Mouse (Mus musculus) right cerebral cortex, postnatal 14 days (tissue): ENCODE results near the gene Usp3.
A peak's percentile ranks its signal among the peaks of the same experiment; 100 is the strongest.

Source experiments
- DNase-seq: peaks from one replicate; pipeline ENCODE4 v3.0.0; 2022

Usp3 gene

DNA sequence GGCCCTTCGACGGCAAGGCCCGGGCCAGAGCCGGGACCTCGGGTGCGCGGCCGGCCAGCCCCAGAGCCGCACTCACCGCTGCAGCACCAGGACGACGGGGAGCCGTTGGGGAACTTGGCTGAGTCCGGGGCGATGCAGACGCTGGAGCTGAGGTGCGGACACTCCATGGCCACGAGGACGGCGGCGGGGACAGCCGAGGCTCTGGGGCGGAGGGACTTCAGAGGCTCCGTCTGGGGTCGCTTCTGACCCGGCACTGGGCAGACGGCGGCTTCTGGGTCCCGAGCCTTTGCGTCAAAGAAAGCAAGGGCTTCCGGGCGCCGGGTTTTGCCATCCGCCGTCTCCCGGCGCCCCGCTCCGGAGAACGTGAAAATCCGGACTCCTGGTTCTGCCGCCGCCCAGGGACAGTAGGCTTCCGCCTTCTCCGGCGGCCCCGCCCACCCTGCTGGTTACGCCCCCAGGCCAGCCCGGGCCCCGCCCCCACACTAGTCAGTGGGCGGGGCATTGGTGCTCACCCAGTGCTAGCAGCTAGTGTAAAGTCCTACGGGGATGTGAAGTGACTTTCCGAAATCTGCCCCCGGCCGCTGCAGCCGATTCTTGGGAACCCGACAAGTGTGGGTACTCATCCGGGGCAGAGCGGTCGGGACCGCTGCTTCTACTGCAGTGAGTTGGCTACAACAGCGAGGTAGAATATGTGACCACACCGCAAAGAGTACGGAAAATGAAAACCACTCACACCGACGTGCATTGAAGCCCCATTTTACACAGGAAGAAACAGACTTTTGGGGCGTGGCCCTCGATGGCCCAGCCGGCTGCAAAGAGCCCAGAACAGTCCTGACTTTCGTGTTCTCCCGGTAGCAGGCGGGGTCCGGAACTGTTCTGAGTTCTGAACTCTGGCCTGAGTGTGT lies at the start of gene Usp3:
Usp3 (minus strand) TSS at position 435 of the 905 bp plus-strand sequence.
- peak; percentile 94 for DNase-seq

DNA sequence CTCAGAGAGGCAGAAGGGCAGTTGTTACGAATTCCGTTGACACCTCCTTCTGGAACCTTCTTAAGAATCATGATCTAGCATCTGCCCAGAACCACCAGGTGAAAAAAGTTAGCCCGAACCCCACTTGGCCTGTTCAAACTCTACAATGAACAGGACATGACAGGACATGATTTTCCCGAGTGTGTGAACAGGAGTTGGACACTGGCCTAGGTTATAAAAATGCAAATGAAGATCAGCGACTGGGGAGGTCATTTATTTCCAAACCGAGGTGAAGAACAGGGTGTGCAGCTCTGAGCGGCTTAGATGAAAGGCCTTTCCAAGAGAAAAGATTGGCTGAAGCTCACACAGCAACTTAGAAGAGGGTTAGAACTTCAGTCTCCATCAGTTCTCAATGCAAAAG lies 47.5 kb upstream of the Usp3 start:
- DNase-seq = no peak

GRCm38 (mm10) chr9:66639626-66640025 lies 46.7 kb upstream of the Usp3 start:
- DNase-seq = no peak

DNA sequence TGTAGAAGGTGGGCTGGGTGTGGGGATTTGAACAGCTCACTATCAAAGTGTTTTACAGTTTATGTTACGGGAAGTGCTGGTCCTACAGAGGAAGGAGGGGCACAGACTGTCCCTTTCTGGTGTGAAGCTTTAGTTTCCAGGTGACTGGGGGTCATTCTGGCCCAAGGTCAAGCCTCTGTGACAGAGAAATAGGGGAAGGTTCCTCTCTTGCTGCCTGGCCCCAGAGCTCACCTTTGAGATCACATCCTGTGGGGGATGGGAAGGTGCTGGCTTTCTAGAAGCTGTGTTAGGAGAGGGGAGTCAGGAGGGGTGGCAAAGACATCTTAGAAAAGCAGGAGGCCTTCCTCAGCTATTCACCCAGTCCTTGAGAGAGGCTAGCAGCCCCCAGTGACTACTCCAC lies 39.5 kb upstream of the Usp3 start:
- no peak for DNase-seq

DNA sequence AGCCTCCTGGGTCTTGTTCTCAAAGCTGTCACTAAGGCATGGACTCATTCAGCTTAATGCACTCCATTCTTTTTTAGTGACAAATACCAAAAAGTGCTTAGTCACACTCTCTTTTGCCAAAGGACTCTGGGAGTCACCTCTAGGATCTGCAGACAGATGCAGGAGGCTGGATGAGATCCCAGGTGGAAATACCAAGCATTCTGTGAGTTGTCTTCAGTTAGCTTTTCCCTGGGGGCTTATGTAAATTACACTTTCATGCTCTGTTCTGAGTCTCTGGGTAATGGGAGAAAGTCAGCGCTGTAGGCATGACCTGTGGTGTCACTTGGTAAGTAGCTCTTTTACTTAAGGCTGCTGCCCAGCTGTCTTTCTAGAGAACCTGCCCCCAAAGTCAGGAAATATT lies 38.0 kb upstream of the Usp3 start:
- DNase-seq = no peak

DNA sequence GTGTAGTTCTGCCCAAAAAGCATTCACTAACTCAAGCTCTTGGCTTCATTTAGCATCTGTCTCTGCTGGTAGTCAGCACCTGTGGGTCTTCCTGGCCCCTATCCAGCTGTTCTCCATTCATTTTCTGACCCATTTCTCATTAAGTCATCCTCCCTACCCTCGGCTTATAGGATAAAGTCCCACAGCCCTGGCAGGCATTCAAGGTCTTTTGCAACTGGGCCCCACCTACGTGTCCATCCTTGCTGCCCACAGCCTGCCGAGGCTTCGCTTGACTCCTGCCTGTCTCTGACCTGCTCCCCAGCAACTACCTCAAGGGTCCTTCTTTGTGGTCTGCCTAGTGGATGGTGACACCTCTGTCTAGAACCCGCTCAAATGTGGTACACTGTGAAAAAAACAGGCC lies 33.7 kb upstream of the Usp3 start:
- DNase-seq = no peak

GRCm38 (mm10) chr9:66625974-66626530 lies 33.1 kb upstream of the Usp3 start:
- no peak for DNase-seq

DNA sequence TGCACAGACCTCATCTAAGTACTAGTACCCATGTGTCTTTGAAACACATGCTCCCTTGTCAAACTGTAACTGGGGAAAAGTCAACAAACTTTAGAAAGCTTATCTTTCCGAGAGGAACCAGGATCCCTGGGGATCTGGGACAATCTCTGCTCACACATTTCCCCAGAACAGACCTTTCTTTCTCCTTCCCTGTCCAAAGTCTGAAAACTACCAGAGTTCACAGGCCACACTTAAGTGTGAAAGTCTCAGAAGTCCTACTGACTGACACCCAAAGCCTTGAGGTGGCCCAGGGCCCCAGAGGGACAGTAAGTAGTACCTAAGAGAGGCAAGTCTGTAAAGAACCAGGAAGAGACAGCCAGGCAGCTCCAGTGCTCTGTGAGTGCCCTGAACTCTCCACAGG lies 31.9 kb upstream of the Usp3 start:
- DNase-seq = no peak

- DNase-seq = no peak
These were observed 30.7 kb upstream of the Usp3 start for GRCm38 (mm10) chr9:66623627-66624026.

DNA sequence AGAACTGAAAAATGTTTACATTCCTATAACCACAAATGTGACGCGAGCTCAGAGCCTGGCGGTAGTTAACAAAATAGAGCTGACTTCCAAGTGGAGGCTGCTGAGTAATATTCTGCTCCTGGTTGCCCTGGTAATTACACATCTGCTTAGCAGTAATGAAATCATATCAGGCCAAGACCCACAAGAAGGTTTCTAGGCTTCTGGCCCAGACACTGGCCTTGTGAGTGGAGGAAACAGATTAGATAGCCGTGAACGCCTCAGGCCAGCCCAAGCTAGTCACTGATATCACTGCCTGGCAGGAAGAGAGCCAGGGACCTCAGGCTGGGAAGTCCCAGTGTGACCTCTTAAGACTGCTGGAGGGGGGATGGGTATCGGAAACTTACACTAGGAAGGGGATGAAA lies 27.6 kb upstream of the Usp3 start:
- no peak for DNase-seq

DNA sequence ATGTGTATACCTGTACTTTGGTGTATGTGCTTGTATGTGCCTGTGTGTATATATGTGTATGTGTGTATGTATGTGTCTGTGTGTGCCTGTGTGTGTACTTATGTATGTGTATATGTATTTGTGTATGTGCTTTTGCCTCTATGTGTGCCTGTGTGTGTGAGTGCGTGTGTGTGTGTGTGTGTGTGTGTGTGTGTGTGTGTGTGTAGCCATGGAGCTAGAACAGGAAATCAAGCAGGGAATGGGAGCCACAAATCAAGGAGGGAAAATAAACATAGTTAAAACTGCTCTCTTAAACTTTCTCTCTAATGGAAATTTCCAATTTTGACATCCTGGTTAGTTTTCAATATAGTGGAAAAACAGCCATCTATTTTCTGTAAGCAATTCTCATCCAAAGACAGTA lies 27.1 kb upstream of the Usp3 start:
- no peak for DNase-seq

- no peak for DNase-seq
These were observed 24.9 kb upstream of the Usp3 start for GRCm38 (mm10) chr9:66617812-66618211.

DNA sequence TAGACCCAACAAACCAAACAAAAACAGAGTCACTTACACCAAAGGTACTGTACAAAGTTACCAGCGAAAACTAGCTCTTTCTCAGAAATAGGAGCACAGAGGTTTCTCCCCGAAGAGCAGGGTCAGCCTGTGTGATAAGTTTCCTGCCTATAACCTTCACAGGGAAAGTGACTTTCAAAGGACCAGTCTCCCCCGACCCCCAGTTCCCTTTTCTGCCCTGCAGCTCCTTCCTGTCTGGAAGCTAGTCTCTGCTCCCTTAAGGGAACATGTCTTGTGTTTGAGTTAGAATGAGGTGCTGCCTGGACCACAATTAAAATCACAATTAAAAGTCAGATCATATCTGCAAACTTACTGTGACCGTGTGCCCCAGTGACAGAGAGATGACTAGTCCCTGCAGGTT lies 23.9 kb upstream of the Usp3 start:
- DNase-seq = no peak

DNA sequence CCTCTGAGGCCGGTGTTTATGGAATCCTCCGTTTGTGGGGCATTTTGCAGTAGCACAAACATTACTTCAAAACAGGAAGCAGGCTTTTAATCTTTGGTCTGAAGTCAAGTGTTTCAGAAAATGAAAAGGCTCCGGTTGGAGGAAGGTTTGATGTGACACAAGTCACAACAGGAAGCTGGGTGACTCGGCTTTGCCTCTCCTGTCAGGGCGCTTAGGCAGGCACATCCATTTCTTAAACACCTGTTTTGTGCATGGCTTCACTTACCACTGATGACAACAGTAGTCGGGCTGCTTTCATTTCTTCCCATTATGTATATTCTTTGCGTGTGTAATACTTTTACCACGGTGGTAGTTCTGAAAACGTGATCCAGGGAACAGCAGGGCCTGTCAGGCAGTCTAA lies 22.2 kb upstream of the Usp3 start:
- DNase-seq = no peak

- no peak for DNase-seq
These were observed 21.6 kb upstream of the Usp3 start for GRCm38 (mm10) chr9:66614547-66614946.

DNA sequence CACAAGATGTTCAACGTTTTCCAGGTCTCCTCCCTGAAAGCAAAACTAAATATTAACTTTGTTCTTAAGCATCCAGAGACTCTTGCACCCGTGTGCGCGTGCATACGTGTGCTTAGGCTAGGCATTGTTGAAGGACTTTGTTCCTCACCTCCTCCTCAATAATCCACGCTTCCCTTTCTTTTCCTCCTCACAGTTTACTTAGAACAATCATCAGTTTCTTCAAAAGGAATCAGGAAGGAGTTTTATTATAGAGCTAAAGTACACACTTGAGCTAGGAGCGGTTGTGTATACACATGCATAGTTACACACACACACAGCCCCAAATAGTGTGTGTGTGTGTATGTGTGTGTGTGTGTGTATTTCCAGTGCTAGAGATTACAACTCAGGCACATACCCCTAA lies 20.7 kb upstream of the Usp3 start:
- DNase-seq = no peak

DNA sequence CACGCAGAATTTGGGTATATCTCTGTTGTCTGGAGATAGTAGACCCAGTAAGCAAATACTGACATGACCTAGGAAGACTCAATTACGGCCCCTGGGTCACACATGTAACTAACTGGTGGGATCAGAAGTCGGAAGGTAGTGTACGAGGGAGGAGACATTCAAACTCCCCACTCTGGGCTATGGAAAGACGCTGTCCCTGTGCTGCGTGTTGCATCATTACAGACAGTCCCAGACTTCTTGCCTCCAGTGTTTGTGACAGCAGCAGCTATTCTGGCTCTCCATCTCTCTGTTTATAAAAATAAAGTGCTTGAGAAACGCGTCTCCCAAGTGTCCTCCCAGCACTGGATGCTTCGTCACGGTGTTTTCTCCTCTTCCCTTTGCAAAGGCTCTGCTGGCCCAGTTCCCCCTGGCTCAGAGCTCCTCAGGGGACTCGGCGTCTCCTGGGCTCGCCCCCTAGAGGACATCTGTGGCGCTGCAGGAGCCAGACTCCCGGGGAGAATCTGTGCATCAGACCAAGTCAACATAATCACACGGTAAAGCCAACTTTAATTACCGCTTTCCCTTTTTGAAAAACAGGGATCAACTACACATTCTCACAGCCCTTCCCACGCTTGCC lies 18.6 kb upstream of the Usp3 start:
- DNase-seq = peak; percentile 93

GRCm38 (mm10) chr9:66608817-66609345 lies 15.9 kb upstream of the Usp3 start:
- no peak for DNase-seq

GRCm38 (mm10) chr9:66606851-66607250 lies 13.9 kb upstream of the Usp3 start:
- no peak for DNase-seq

DNA sequence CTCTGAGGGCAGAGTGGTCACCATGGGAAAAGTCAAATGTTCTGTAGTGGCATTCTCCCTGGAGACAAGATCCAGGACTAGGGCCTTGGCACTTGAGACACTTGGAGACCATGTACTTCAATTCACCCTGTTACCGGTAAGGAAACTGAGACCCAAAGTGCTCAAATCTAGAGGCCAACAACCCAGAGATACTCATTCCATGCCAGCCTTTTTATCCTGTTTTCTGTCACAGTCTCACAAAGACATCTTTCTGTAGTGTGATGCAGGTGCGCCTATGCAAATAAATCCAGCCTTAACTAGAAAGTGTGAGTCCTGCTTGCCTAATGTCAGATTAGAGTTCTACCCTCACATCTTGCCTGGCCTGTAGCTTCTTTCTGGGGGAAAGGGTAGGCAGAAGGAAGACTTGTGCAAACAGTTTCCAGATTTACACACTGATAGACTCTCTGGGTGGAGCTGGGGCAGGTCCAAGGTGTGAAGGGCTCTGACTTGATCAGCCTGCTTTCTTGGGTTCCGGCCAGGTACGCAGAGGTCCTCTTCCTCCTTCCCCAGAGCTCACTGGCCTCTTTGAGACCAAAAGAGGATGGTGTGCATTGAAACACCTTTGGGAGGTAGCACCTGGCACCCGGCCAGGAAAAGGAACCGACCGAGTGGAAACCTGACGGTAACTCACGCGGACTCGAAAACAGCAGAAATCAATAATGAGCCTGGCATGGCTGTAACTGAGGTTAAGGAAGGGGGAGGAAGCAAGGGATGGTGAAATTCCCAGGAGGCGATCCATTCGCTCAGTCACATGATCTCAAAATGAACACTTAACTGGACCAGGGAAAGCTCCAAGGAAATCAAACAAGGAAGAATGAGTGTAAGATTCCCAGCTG lies 13.2 kb upstream of the Usp3 start:
- peak; percentile 11 for DNase-seq

- no peak for DNase-seq
These were observed 11.6 kb upstream of the Usp3 start for GRCm38 (mm10) chr9:66604349-66605206.

DNA sequence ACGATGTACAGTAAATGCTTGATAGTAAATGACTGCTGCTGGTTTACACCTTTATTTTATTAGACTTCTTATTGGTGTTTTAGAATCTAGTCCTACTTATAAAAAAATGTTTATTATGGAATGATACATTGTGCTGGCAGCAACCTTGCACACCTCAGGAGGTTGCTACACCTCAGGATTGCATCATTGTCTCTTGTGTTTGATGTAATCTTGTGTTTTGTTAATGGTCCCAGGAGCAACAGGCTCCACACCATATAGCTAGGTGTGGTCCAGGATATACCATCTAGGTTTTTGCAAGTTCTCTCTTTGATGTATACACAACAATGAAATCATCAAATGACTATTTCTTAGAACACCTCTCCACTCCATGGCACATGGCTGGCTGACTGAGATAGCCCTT lies 11.0 kb upstream of the Usp3 start:
- no peak for DNase-seq
